Mouse (Mus musculus) adipose tissue, adult 10 weeks (tissue): ENCODE measurements around the gene Gltp. TPM values are rescaled to one million over a fixed set of nuclear protein-coding genes. Genes with fewer than 3 reads are reported as not detected.

Experiments used
- polyA plus RNA-seq: library from polyadenylated mRNA; stranded (reverse); fragments of 350-450 nt; fragmentation: Illumina TruSeq; extraction: RNeasy Lipid Tissue Mini Kit (QIAGEN cat#74804); gene quantifications from one replicate; pipeline ENCODE4 v1.2.3, GENCODE M21; 2014; ENCODE audit warnings: low read depth, low replicate concordance

The Gltp gene
- 68.7 TPM for polyA plus RNA-seq

GRCm38 (mm10) chr5:114690633-114691567, at the start of gene Gltp:
TSS of gene Gltp (minus strand) at chr5:114690984.

GRCm38 (mm10) chr5:114707265-114708068, 16.7 kb upstream of the Gltp start, which contains the start of gene Tchp:
TSS of gene Tchp (plus strand) at chr5:114707760.

GRCm38 (mm10) chr5:114658255-114658654, 32.5 kb downstream of the Gltp start, which contains the start of gene Trpv4:
TSS of gene Trpv4 (minus strand) at chr5:114658421.

Other genes starting within 250 kb of the Gltp start
- 19.0 TPM for gene Mmab, start 246.9 kb downstream of the Gltp start, polyA plus RNA-seq
- 27.0 TPM for gene Mvk, start 246.7 kb downstream of the Gltp start, polyA plus RNA-seq
- 1.6 TPM for gene Fam222a, start 123.0 kb downstream of the Gltp start, polyA plus RNA-seq
- gene Trpv4, start 32.6 kb downstream of the Gltp start, polyA plus RNA-seq = 13.2 TPM
- gene Tchp, start 16.8 kb upstream of the Gltp start, polyA plus RNA-seq = 11.3 TPM
- 52.9 TPM for gene Ankrd13a, start 83.7 kb upstream of the Gltp start, polyA plus RNA-seq
- 27.9 TPM for gene Git2, start 84.5 kb upstream of the Gltp start, polyA plus RNA-seq
- gene 1500011B03Rik, start 132.5 kb upstream of the Gltp start, polyA plus RNA-seq = 171 TPM
- gene 4930519G04Rik, start 162.7 kb upstream of the Gltp start, polyA plus RNA-seq = 0.60 TPM
- gene Gm9936, start 167.7 kb upstream of the Gltp start, polyA plus RNA-seq = not detected
- gene Oasl2, start 206.0 kb upstream of the Gltp start, polyA plus RNA-seq = 20.2 TPM
- 1.5 TPM for gene Oasl1, start 232.3 kb upstream of the Gltp start, polyA plus RNA-seq